Mouse (Mus musculus) neural tube, embryonic 11.5 days (tissue): ENCODE measurements around the gene Txn2. TPM values are rescaled to one million over a fixed set of nuclear protein-coding genes. Genes with fewer than 3 reads are reported as not detected.
A peak's percentile ranks its signal among the peaks of the same experiment; 100 is the strongest.

Experiments used
- ATAC-seq: fragments of 200-750 bp; cut with Nextera tagmentation; 2 replicates; pipeline ENCODE4 v1.8.0; 2017; ENCODE audit warnings: moderate number of reproducible peaks, mild to moderate bottlenecking, moderate TSS enrichment, moderate library complexity; ENCODE audit not compliant: insufficient read depth, low FRiP score, low TSS enrichment
- DNase-seq: peaks from one replicate; pipeline ENCODE4 v3.0.0-alpha.2; 2015; ENCODE audit warnings: low spot score
- H3K27ac ChIP-seq: fragments of 300-500 bp; sonication (generic); 2 replicates; pipeline ENCODE4 v1.5.1; 2014; ENCODE audit warnings: low read depth, mild to moderate bottlenecking, low read length
- H3K27me3 ChIP-seq: fragments of 300-500 bp; sonication (generic); 2 replicates; pipeline ENCODE4 v1.6.1; 2014; ENCODE audit warnings: mild to moderate bottlenecking, low read length, mixed read lengths; ENCODE audit not compliant: control insufficient read depth, insufficient read depth
- H3K36me3 ChIP-seq: fragments of 300-500 bp; sonication (generic); 2 replicates; pipeline ENCODE4 v1.6.1; 2014; ENCODE audit warnings: mild to moderate bottlenecking, low read length, moderate library complexity, mixed read lengths; ENCODE audit not compliant: control insufficient read depth, insufficient read depth
- H3K4me1 ChIP-seq: fragments of 300-500 bp; sonication (generic); 2 replicates; pipeline ENCODE4 v1.6.1; 2014; ENCODE audit warnings: low read length, mixed read lengths; ENCODE audit not compliant: control insufficient read depth, insufficient read depth
- H3K4me2 ChIP-seq: fragments of 300-500 bp; sonication (generic); 2 replicates; pipeline ENCODE4 v1.6.1; 2014; ENCODE audit warnings: low read depth, mild to moderate bottlenecking, moderate library complexity
- H3K4me3 ChIP-seq: fragments of 300-500 bp; sonication (generic); 2 replicates; pipeline ENCODE4 v1.5.1; 2014; ENCODE audit warnings: low read depth, low read length
- H3K9ac ChIP-seq: fragments of 300-500 bp; sonication (generic); 2 replicates; pipeline ENCODE4 v1.6.1; 2014; ENCODE audit warnings: mild to moderate bottlenecking, low read length
- H3K9me3 ChIP-seq: fragments of 300-500 bp; sonication (generic); 2 replicates; pipeline ENCODE4 v1.6.1; 2016; ENCODE audit warnings: low read length; ENCODE audit not compliant: control insufficient read depth
- WGBS: fragments of 180-500 bp; shearing (Covaris S2); extraction: QIAGEN DNeasy Blood & Tissue Kit; methylation state at CpG from one replicate; pipeline ENCODE4 v1.1.7; 2014; 5-methylcytosine and 5-hydroxymethylcytosine counted together
- polyA plus RNA-seq: library from polyadenylated mRNA; unstranded; fragments of >200 nt; fragmentation: Nextera tagmentation; extraction: Ambion mirVana; gene quantifications from 2 replicates; pipeline ENCODE4 v1.2.1, GENCODE M21; 2014

The Txn2 gene
- polyA plus RNA-seq, 1 experiment from 2014 or later: 277 TPM

DNA sequence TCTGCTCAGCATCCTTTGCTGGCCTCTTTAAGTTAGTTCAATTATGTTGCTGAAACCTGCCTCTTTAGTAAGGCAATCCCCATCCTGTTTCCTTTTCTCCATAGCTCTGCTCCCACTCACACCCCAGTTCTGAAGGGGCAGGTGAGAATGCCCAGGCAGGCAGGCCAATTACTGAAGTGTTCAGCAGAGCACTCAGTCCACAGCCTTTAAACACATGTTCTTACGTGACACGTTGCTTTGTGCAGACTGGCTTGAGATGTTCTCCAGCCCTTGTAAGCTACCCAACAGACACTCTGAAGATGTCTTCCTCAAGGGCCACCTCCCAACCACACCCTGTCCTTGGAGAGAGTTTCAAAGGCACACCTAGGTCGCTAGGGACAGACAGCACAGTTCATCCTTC is 29.3 kb upstream of the Txn2 start:
- H3K4me1 ChIP-seq: peaks cover 9% of the 10 kb centered on the region
- peaks cover 35% of the 10 kb centered on the region for H3K36me3 ChIP-seq
- no peak overlapping the region for H3K4me2 ChIP-seq
- ATAC-seq (no peak), DNase-seq (no peak)
- WGBS: 63% methylated on average over 3 of the region's 3 CpGs
- no peak overlapping the region for H3K9ac ChIP-seq
- 0 out of 2 replicates have a peak, but pooled peaks cover 2% of the 10 kb centered on the region for H3K27me3 ChIP-seq
- H3K27ac ChIP-seq: no peak overlapping the region
- no peak overlapping the region for H3K4me3 ChIP-seq
- H3K9me3 ChIP-seq: no peaks in the 10 kb centered on the region

DNA sequence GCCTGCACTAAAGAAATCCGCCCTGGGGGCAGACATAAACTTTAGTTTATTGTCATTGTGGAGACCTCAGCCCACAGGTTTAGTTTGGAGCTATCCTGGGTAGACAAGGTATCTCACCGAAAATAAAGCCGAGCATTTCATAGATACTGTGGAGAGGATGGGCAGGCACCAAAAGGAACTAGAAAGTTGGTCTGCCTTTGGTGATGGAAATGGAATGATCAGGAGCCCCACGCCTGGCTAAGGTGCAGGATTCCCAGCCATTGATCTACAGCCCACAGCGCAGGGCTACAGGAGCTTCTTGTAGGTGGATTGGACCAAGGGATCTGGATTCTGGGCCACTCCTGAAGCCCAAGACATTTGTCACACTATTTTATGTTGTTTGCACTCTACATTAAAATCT is 28.8 kb upstream of the Txn2 start:
- Histone ChIP-seq H3K36me3 (peaks cover 33% of the 10 kb centered on the region), H3K4me2 (no peak overlapping the region)
- no peak for ATAC-seq

GRCm38 (mm10) chr15:77956404-77956901 is 27.6 kb upstream of the Txn2 start, which contains the start of gene Foxred2:
Gene Foxred2 (minus strand): TSS chr15:77956722.
- Histone ChIP-seq H3K36me3 (peaks cover 26% of the 10 kb centered on the region), H3K27ac (no peak within 1 kb of the TSS)
- ATAC-seq: peak; percentile 87

More for the DNA sequence above, 28.8 kb upstream of the Txn2 start:
- Histone ChIP-seq H3K9me3 (no peaks in the 10 kb centered on the region), H3K9ac (no peak overlapping the region), H3K27ac (no peak overlapping the region), H3K4me1 (peaks cover 9% of the 10 kb centered on the region), H3K4me3 (no peak overlapping the region), H3K27me3 (0 out of 2 replicates have a peak, but pooled peaks cover 2% of the 10 kb centered on the region)
- DNase-seq: no peak
- WGBS: 50% methylated on average over 5 of the region's 5 CpGs

GRCm38 (mm10) chr15:77955440-77956403 is 26.9 kb upstream of the Txn2 start:
- H3K4me1 ChIP-seq: peaks cover 9% of the 10 kb centered on the region
- ATAC-seq (peak; percentile 54), DNase-seq (peak; percentile 26)
- no peaks in the 10 kb centered on the region for H3K9me3 ChIP-seq
- 10% methylated on average over 52 of the region's 52 CpGs for WGBS
- 0 out of 2 replicates have a peak, but pooled peaks cover 2% of the 10 kb centered on the region for H3K27me3 ChIP-seq
- H3K36me3 ChIP-seq: peaks cover 19% of the 10 kb centered on the region
- H3K27ac ChIP-seq: no peak overlapping the region
- peak overlapping the region; percentile 53 for H3K9ac ChIP-seq
- H3K4me2 ChIP-seq: peak overlapping the region; percentile 60
- peak overlapping the region; percentile 43 for H3K4me3 ChIP-seq

More at GRCm38 (mm10) chr15:77956404-77956901, 27.6 kb upstream of the Txn2 start, which contains the start of gene Foxred2:
- Histone ChIP-seq H3K4me1 (peaks cover 9% of the 10 kb centered on the region), H3K9me3 (no peaks in the 10 kb centered on the region), H3K4me3 (peak within 1 kb of the TSS; percentile 43), H3K27me3 (0 out of 2 replicates have a peak, but pooled peaks cover 2% of the 10 kb centered on the region), H3K9ac (peak within 1 kb of the TSS; percentile 53), H3K4me2 (peak within 1 kb of the TSS; percentile 60)
- under 1% methylated on average over 38 of the region's 39 CpGs for WGBS
- DNase-seq: peak; percentile 91

GRCm38 (mm10) chr15:77954362-77954761 is 25.6 kb upstream of the Txn2 start:
- DNase-seq (no peak), ATAC-seq (no peak)
- H3K27ac ChIP-seq: no peak overlapping the region
- H3K27me3 ChIP-seq: 0 out of 2 replicates have a peak, but pooled peaks cover under 1% of the 10 kb centered on the region
- WGBS: 94% methylated on average over 2 of the region's 2 CpGs
- no peaks in the 10 kb centered on the region for H3K9me3 ChIP-seq
- H3K4me3 ChIP-seq: no peak overlapping the region
- peaks cover 7% of the 10 kb centered on the region for H3K36me3 ChIP-seq
- H3K9ac ChIP-seq: no peak overlapping the region
- H3K4me1 ChIP-seq: peaks cover 9% of the 10 kb centered on the region
- H3K4me2 ChIP-seq: no peak overlapping the region

GRCm38 (mm10) chr15:77952921-77953320 is 24.1 kb upstream of the Txn2 start:
- 87% methylated on average over 3 of the region's 3 CpGs for WGBS

DNA sequence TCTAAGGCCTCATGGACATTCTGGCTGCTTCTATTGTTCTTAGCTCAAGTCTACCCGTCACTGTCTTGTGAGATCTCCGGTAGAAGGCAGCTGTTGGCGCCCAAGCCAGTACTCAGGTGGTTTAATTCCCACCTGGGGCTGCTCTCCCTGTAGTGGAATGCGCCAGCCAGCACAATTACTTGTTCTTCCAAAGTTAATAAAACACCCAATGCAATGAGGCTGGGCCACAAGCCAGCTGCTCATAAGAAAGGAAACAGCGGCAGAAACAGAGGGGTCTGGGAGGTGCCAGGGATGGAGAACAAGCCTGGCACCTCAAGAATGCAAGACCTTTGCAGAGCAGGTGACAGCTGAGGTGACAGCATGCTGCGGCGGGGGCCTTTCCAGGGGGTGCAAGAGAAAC is 20.3 kb upstream of the Txn2 start:
- H3K4me1 ChIP-seq: no peaks in the 10 kb centered on the region
- no peak overlapping the region for H3K4me2 ChIP-seq
- WGBS: 92% methylated on average over 7 of the region's 7 CpGs
- no peaks in the 10 kb centered on the region for H3K36me3 ChIP-seq
- DNase-seq (no peak), ATAC-seq (no peak)
- no peak overlapping the region for H3K27ac ChIP-seq
- H3K27me3 ChIP-seq: no peaks in the 10 kb centered on the region
- no peak overlapping the region for H3K4me3 ChIP-seq
- H3K9ac ChIP-seq: no peak overlapping the region
- H3K9me3 ChIP-seq: no peaks in the 10 kb centered on the region

More at GRCm38 (mm10) chr15:77952921-77953320, 24.1 kb upstream of the Txn2 start:
- no peak for DNase-seq
- H3K9ac ChIP-seq: no peak overlapping the region
- H3K36me3 ChIP-seq: no peaks in the 10 kb centered on the region
- ATAC-seq: no peak
- no peak overlapping the region for H3K4me3 ChIP-seq
- no peaks in the 10 kb centered on the region for H3K9me3 ChIP-seq
- peaks cover 9% of the 10 kb centered on the region for H3K4me1 ChIP-seq
- H3K27ac ChIP-seq: no peak overlapping the region
- no peaks in the 10 kb centered on the region for H3K27me3 ChIP-seq
- H3K4me2 ChIP-seq: no peak overlapping the region

- no peak overlapping the region for H3K4me2 ChIP-seq
- no peak for ATAC-seq
- 90% methylated on average over 4 of the region's 4 CpGs for WGBS
- no peaks in the 10 kb centered on the region for H3K27me3 ChIP-seq
- H3K27ac ChIP-seq: no peak overlapping the region
- H3K9me3 ChIP-seq: no peaks in the 10 kb centered on the region
- H3K36me3 ChIP-seq: no peaks in the 10 kb centered on the region
- no peak overlapping the region for H3K9ac ChIP-seq
- DNase-seq: no peak
- H3K4me3 ChIP-seq: no peak overlapping the region
- no peaks in the 10 kb centered on the region for H3K4me1 ChIP-seq
Observed at GRCm38 (mm10) chr15:77945711-77946110, 16.9 kb upstream of the Txn2 start.
